8 mouse cellular contexts compared by ENCODE assay signal in genomic region chr11:106083708-106084701, GRCm38 (mm10). TPM values are rescaled to one million over a fixed set of nuclear protein-coding genes. Genes with fewer than 3 reads are reported as not detected.
DNase-seq lines count a peak whose midpoint lies in the region; ATAC-seq and TF ChIP-seq lines count a peak whose summit lies in the region.

TSS of gene Map3k3 (plus strand) at chr11:106084613.

- no peaks in the 10 kb centered on the region for H3K36me3 ChIP-seq in embryonic facial prominence, embryonic 15.5 days
- no peaks in the 10 kb centered on the region for H3K36me3 ChIP-seq in limb, embryonic 14.5 days (ENCODE audit: control insufficient read depth, insufficient read depth, low read length)
- no peaks in the 10 kb centered on the region for H3K36me3 ChIP-seq in midbrain, postnatal 0 days (ENCODE audit: insufficient read depth, low read length)

- TF ChIP-seq CTCF in bone marrow, adult 2 months (IDR thresholded peaks at IDR 0.05; ENCODE audit: control insufficient read depth, insufficient read depth, low read length): peak; percentile 56
- peak; percentile 77 for TF ChIP-seq CTCF in midbrain, postnatal 0 days (IDR thresholded peaks at IDR 0.05)

- H3K27me3 ChIP-seq in embryonic facial prominence, embryonic 15.5 days: no peaks in the 10 kb centered on the region
- no peaks in the 10 kb centered on the region for H3K27me3 ChIP-seq in limb, embryonic 14.5 days (ENCODE audit: control insufficient read depth, insufficient read depth, low read length)
- no peaks in the 10 kb centered on the region for H3K27me3 ChIP-seq in midbrain, postnatal 0 days (ENCODE audit: insufficient read depth, low read length)

- WGBS in bone marrow, adult 2 months: under 1% methylated on average over 69 of the region's 69 CpGs
- WGBS in embryonic facial prominence, embryonic 15.5 days: under 1% methylated on average over 69 of the region's 69 CpGs
- WGBS in limb, embryonic 14.5 days: under 1% methylated on average over 69 of the region's 69 CpGs
- WGBS in midbrain, postnatal 0 days: 2% methylated on average over 61 of the region's 69 CpGs

- H3K4me2 ChIP-seq in embryonic facial prominence, embryonic 15.5 days (replicated peaks): peak within 1 kb of the TSS; percentile 76
- H3K4me2 ChIP-seq in limb, embryonic 14.5 days (replicated peaks; ENCODE audit: low read depth, low read length, severe bottlenecking): peak within 1 kb of the TSS; percentile 76
- H3K4me2 ChIP-seq in midbrain, postnatal 0 days (ENCODE audit: low read depth, low read length, poor library complexity, severe bottlenecking): peak within 1 kb of the TSS; percentile 81

- ATAC-seq in embryonic facial prominence, embryonic 15.5 days (ENCODE audit: insufficient number of reproducible peaks, low FRiP score, low TSS enrichment, low read depth): peak; percentile 99
- peak; percentile 97 for ATAC-seq in limb, embryonic 14.5 days (ENCODE audit: low FRiP score, low read depth)
- peak; percentile 99 for ATAC-seq in midbrain, postnatal 0 days (ENCODE audit: low FRiP score)

- peak within 1 kb of the TSS; percentile 94 for H3K9ac ChIP-seq in embryonic facial prominence, embryonic 15.5 days
- H3K9ac ChIP-seq in limb, embryonic 14.5 days (ENCODE audit: low read depth, low read length, severe bottlenecking): peak within 1 kb of the TSS; percentile 87
- H3K9ac ChIP-seq in midbrain, postnatal 0 days (replicated peaks; ENCODE audit: low read length, poor library complexity, severe bottlenecking): peak within 1 kb of the TSS; percentile 85

- no peaks in the 10 kb centered on the region for H3K4me1 ChIP-seq in bone marrow, adult 2 months (ENCODE audit: control insufficient read depth, insufficient read depth, low read length)
- peaks cover 12% of the 10 kb centered on the region for H3K4me1 ChIP-seq in embryonic facial prominence, embryonic 15.5 days
- H3K4me1 ChIP-seq in limb, embryonic 14.5 days (ENCODE audit: control insufficient read depth, insufficient read depth, low read length): peaks cover 17% of the 10 kb centered on the region; the same call in 1 of the 2 replicates
- H3K4me1 ChIP-seq in midbrain, postnatal 0 days (ENCODE audit: insufficient read depth, low read length): peaks cover 7% of the 10 kb centered on the region

- peak; percentile 100 for DNase-seq in 416B (ENCODE audit: low read depth)
- peak; percentile 100 for DNase-seq in heart, adult 8-10 months (ENCODE audit: low spot score)
- peak; percentile 100 for DNase-seq in kidney, adult 9 months
- peak; percentile 100 for DNase-seq in limb, embryonic 14.5 days (ENCODE audit: low spot score)
- peak; percentile 100 for DNase-seq in midbrain, postnatal 0 days (ENCODE audit: low spot score)
- peak; percentile 91 to 92 for DNase-seq in spleen, postnatal 14 days (ENCODE audit: low spot score in 2 of 2)

- H3K27ac ChIP-seq in bone marrow, adult 2 months (ENCODE audit: control insufficient read depth, insufficient read depth, low read depth, low read length, poor library complexity): peak within 1 kb of the TSS; percentile 89
- H3K27ac ChIP-seq in embryonic facial prominence, embryonic 15.5 days (replicated peaks): peak within 1 kb of the TSS; percentile 99
- H3K27ac ChIP-seq in limb, embryonic 14.5 days (replicated peaks; ENCODE audit: low read depth, low read length): peak within 1 kb of the TSS; percentile 96
- H3K27ac ChIP-seq in midbrain, postnatal 0 days (ENCODE audit: low read depth, low read length): peak within 1 kb of the TSS; percentile 88

- peak within 1 kb of the TSS; percentile 79 for H3K4me3 ChIP-seq in bone marrow, adult 2 months (replicated peaks; ENCODE audit: control insufficient read depth, low read depth, low read length)
- peak within 1 kb of the TSS; percentile 98 for H3K4me3 ChIP-seq in embryonic facial prominence, embryonic 15.5 days (replicated peaks)
- H3K4me3 ChIP-seq in limb, embryonic 14.5 days (replicated peaks; ENCODE audit: low read length): peak within 1 kb of the TSS; percentile 93
- peak within 1 kb of the TSS; percentile 99 for H3K4me3 ChIP-seq in midbrain, postnatal 0 days (ENCODE audit: low read depth, low read length)

- no peaks in the 10 kb centered on the region for H3K9me3 ChIP-seq in embryonic facial prominence, embryonic 15.5 days (replicated peaks)
- H3K9me3 ChIP-seq in limb, embryonic 14.5 days (ENCODE audit: control insufficient read depth, low read length): no peaks in the 10 kb centered on the region
- no peaks in the 10 kb centered on the region for H3K9me3 ChIP-seq in midbrain, postnatal 0 days (ENCODE audit: low read length)

- peak; percentile 84; the same call in 1 of the 2 replicates for TF ChIP-seq POLR2A in bone marrow, adult 2 months (IDR thresholded peaks at IDR 0.05; ENCODE audit: borderline replicate concordance, control insufficient read depth, low read depth, low read length)
- peak; percentile 96; the same call in 1 of the 2 replicates for TF ChIP-seq POLR2A in limb, embryonic 14.5 days (IDR thresholded peaks at IDR 0.05; ENCODE audit: borderline replicate concordance, extremely low read depth, insufficient read depth, insufficient read length)

RNA-seq across cellular contexts. Expression of gene Map3k3, which starts in this region (rescaled TPM):
- 7.3 and 14.4 TPM in 2 replicates for polyA plus RNA-seq in bone marrow, adult 2 months (2011; ENCODE audit: insufficient read depth, insufficient read length, low replicate concordance, missing spikeins)
- polyA plus RNA-seq in embryonic facial prominence, embryonic 15.5 days (2015; fragmentation: Nextera tagmentation; extraction: Ambion mirVana): 27.5 and 27.6 TPM in 2 replicates
- 10 to 100 TPM; 34.7 to 38.5 (median 36.1) TPM for total RNA-seq in heart, adult 8-10 months (2022)
- 48.5 and 54.5 TPM in 2 replicates for polyA plus RNA-seq in limb, embryonic 14.5 days (2012; rRNA removed)
- 33.3 and 37.5 TPM in 2 replicates for polyA plus RNA-seq in limb, embryonic 14.5 days (2014; fragmentation: Nextera tagmentation; extraction: Ambion mirVana)
- 26.0 and 26.4 TPM in 2 replicates for total RNA-seq in midbrain, postnatal 0 days (2014; rRNA removed)
- polyA plus RNA-seq in midbrain, postnatal 0 days (2015; fragmentation: Nextera tagmentation; extraction: Ambion mirVana): 7.8 and 9.2 TPM in 2 replicates

Comparison
In these comparisons a context has a peak if more than half of its experiments do, and no peak if none do; other contexts are left out.
1. Peak in every context shown above with its lines: DNase-seq, ATAC-seq, H3K4me3 ChIP-seq and H3K27ac ChIP-seq.